Mouse (Mus musculus) limb, embryonic 11.5 days (tissue): ENCODE data around the gene C1rl. TPM values are rescaled to one million over a fixed set of nuclear protein-coding genes. Genes with fewer than 3 reads are reported as not detected.

Experiments
- ATAC-seq: fragments of 200-750 bp; cut with Nextera tagmentation; 2 replicates; pipeline ENCODE4 v1.8.0; 2017; ENCODE audit warnings: low read depth; ENCODE audit not compliant: insufficient number of reproducible peaks, low FRiP score, low TSS enrichment
- DNase-seq: peaks from one replicate; pipeline ENCODE4 v3.0.0-alpha.2; 2015; ENCODE audit warnings: low spot score
- H3K27ac ChIP-seq: fragments of 300-500 bp; sonication (generic); replicated peaks from 2 replicates; pipeline ENCODE4 v1.5.1; 2014; ENCODE audit warnings: low read depth, mild to moderate bottlenecking, low read length
- H3K27me3 ChIP-seq: fragments of 300-500 bp; sonication (generic); 2 replicates; pipeline ENCODE4 v1.6.1; 2014; ENCODE audit warnings: mild to moderate bottlenecking, low read length, mixed read lengths; ENCODE audit not compliant: control insufficient read depth, insufficient read depth
- H3K36me3 ChIP-seq: fragments of 300-500 bp; sonication (generic); 2 replicates; pipeline ENCODE4 v1.6.1; 2014; ENCODE audit warnings: mild to moderate bottlenecking, low read length, moderate library complexity, mixed read lengths; ENCODE audit not compliant: control insufficient read depth, insufficient read depth
- H3K4me1 ChIP-seq: fragments of 300-500 bp; sonication (generic); 2 replicates; pipeline ENCODE4 v1.6.1; 2014; ENCODE audit warnings: low read length, mixed read lengths; ENCODE audit not compliant: control insufficient read depth, insufficient read depth
- H3K4me2 ChIP-seq: fragments of 300-500 bp; sonication (generic); 2 replicates; pipeline ENCODE4 v1.6.1; 2014; ENCODE audit warnings: low read depth, mild to moderate bottlenecking, moderate library complexity; ENCODE audit not compliant: severe bottlenecking
- H3K4me3 ChIP-seq: fragments of 300-500 bp; sonication (generic); 2 replicates; pipeline ENCODE4 v1.5.1; 2014; ENCODE audit warnings: low read depth, low read length
- H3K9ac ChIP-seq: fragments of 300-500 bp; sonication (generic); 2 replicates; pipeline ENCODE4 v1.6.1; 2014; ENCODE audit warnings: mild to moderate bottlenecking, low read length
- H3K9me3 ChIP-seq: fragments of 300-500 bp; sonication (generic); 2 replicates; pipeline ENCODE4 v1.6.1; 2016; ENCODE audit warnings: low read length; ENCODE audit not compliant: control insufficient read depth
- WGBS: fragments of 180-500 bp; shearing (Covaris S2); extraction: QIAGEN DNeasy Blood & Tissue Kit; methylation state at CpG from one replicate; pipeline ENCODE4 v1.1.7; 2014; 5-methylcytosine and 5-hydroxymethylcytosine counted together
- polyA plus RNA-seq: library from polyadenylated mRNA; unstranded; fragments of >200 nt; fragmentation: Nextera tagmentation; extraction: Ambion mirVana; gene quantifications from 2 replicates; pipeline ENCODE4 v1.2.1, GENCODE M21; 2014

Gene C1rl
- polyA plus RNA-seq, result 0.33 and 0.47 TPM in 2 replicates

DNA sequence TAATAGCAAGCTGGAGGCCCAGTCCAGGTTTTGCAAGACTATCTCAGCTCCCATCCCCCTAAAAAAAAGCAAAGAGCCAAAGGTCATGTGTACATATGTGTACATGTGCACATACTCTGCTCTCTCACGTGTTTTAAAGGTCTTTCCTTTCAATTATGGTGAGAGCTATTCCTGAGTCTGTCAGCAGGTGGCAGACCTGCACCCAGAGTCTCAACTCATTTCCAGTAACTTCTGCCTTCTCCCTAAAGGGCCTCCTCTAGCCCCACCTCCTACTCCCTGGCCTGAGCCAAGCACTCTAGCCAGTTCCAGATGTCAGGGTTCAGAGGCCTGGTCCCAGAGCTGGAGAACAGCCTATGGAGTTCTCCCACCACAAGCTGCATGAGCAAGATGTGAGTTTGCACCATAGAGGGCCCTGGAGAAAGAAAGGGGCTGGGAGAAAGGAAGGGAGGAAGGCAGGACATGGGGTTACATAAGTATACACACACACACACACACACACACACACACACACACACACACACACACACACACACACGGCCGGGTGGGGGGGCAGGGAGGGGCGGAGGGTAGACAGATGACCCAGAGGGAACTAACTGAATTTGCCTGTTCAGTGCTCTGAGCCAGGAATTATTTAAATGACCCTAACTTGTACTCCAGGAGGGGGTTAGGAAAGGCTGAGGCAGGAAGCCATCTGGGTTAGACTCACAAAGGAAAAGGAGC lies at the start of gene C1rl:
TSS of gene C1rl (plus strand) at position 272 of the 720 bp plus-strand sequence.
- H3K9me3 ChIP-seq, result no peaks in the 10 kb centered on the region
- ATAC-seq, result peak; percentile 89
- H3K4me1 ChIP-seq, result no peaks in the 10 kb centered on the region
- no peak within 1 kb of the TSS for H3K4me3 ChIP-seq
- H3K9ac ChIP-seq, result no peak within 1 kb of the TSS
- no peak within 1 kb of the TSS for H3K4me2 ChIP-seq
- peak; percentile 90 for DNase-seq
- 44% methylated on average over 4 of the region's 4 CpGs for WGBS
- H3K27ac ChIP-seq, result no peak within 1 kb of the TSS
- no peaks in the 10 kb centered on the region for H3K36me3 ChIP-seq
- no peaks in the 10 kb centered on the region for H3K27me3 ChIP-seq

GRCm38 (mm10) chr6:124443338-124443737 lies 49.6 kb upstream of the C1rl start:
- DNase-seq (no peak), ATAC-seq (no peak)
- Histone ChIP-seq H3K4me2 (no peak overlapping the region), H3K27ac (no peak overlapping the region), H3K36me3 (no peaks in the 10 kb centered on the region), H3K4me1 (no peaks in the 10 kb centered on the region), H3K9ac (no peak overlapping the region), H3K9me3 (no peaks in the 10 kb centered on the region), H3K27me3 (no peaks in the 10 kb centered on the region), H3K4me3 (no peak overlapping the region)
- WGBS, result 89% methylated on average over 2 of the region's 2 CpGs

- DNase-seq (no peak), ATAC-seq (no peak)
- Histone ChIP-seq H3K27me3 (no peaks in the 10 kb centered on the region), H3K36me3 (no peaks in the 10 kb centered on the region), H3K4me1 (no peaks in the 10 kb centered on the region), H3K9me3 (no peaks in the 10 kb centered on the region), H3K4me2 (no peak overlapping the region), H3K9ac (no peak overlapping the region), H3K4me3 (no peak overlapping the region), H3K27ac (no peak overlapping the region)
- WGBS, result 91% methylated on average over 2 of the region's 2 CpGs
These were observed 46.9 kb upstream of the C1rl start for GRCm38 (mm10) chr6:124446024-124446423.

GRCm38 (mm10) chr6:124446459-124446858 lies 46.5 kb upstream of the C1rl start:
- 94% methylated on average over 9 of the region's 9 CpGs for WGBS
- Histone ChIP-seq H3K4me3 (no peak overlapping the region), H3K9ac (no peak overlapping the region), H3K9me3 (no peaks in the 10 kb centered on the region), H3K27ac (no peak overlapping the region), H3K36me3 (no peaks in the 10 kb centered on the region), H3K4me1 (no peaks in the 10 kb centered on the region), H3K4me2 (no peak overlapping the region), H3K27me3 (no peaks in the 10 kb centered on the region)
- no peak for DNase-seq
- no peak for ATAC-seq

DNA sequence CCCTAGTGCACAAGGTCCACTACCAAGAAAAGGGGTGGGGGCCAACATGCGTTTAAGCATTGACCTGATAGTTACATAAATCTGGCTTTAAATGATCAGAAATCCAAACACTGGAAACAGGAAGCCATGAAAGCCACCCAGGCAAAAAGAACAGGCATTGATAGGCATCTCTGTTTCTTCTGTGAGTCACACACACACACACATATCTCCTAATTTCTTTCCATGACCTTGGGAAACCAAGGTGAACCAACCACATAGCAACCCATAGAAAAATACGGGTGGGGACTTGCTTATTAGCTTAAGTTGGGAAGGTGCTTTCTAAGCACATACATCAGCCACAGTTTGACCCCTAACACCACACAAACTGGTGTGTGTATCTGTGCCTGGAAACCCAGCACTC lies 45.6 kb upstream of the C1rl start:
- H3K4me3 ChIP-seq, result no peak overlapping the region
- WGBS, result 85% methylated on average over 2 of the region's 2 CpGs
- no peak overlapping the region for H3K27ac ChIP-seq
- no peak for DNase-seq
- no peaks in the 10 kb centered on the region for H3K4me1 ChIP-seq
- no peaks in the 10 kb centered on the region for H3K36me3 ChIP-seq
- H3K9me3 ChIP-seq, result no peaks in the 10 kb centered on the region
- H3K27me3 ChIP-seq, result no peaks in the 10 kb centered on the region
- no peak overlapping the region for H3K9ac ChIP-seq
- no peak overlapping the region for H3K4me2 ChIP-seq
- no peak for ATAC-seq

GRCm38 (mm10) chr6:124448186-124448852 lies 44.6 kb upstream of the C1rl start:
- ATAC-seq, result no peak
- H3K27ac ChIP-seq, result no peak overlapping the region
- 75% methylated on average over 10 of the region's 10 CpGs for WGBS

GRCm38 (mm10) chr6:124448959-124449667 lies 43.8 kb upstream of the C1rl start:
- ATAC-seq, result 0 out of 2 replicates have a peak, but pooled peaks have one; percentile 42
- no peaks in the 10 kb centered on the region for H3K36me3 ChIP-seq
- no peak overlapping the region for H3K4me2 ChIP-seq
- H3K27me3 ChIP-seq, result no peaks in the 10 kb centered on the region
- no peak overlapping the region for H3K9ac ChIP-seq
- H3K9me3 ChIP-seq, result no peaks in the 10 kb centered on the region
- no peaks in the 10 kb centered on the region for H3K4me1 ChIP-seq
- WGBS, result 96% methylated on average over 16 of the region's 16 CpGs
- H3K27ac ChIP-seq, result no peak overlapping the region
- no peak for DNase-seq
- H3K4me3 ChIP-seq, result no peak overlapping the region

More at GRCm38 (mm10) chr6:124448186-124448852, 44.6 kb upstream of the C1rl start:
- no peaks in the 10 kb centered on the region for H3K27me3 ChIP-seq
- no peaks in the 10 kb centered on the region for H3K9me3 ChIP-seq
- no peaks in the 10 kb centered on the region for H3K36me3 ChIP-seq
- no peak for DNase-seq
- H3K4me2 ChIP-seq, result no peak overlapping the region
- no peak overlapping the region for H3K9ac ChIP-seq
- H3K4me3 ChIP-seq, result no peak overlapping the region
- no peaks in the 10 kb centered on the region for H3K4me1 ChIP-seq

DNA sequence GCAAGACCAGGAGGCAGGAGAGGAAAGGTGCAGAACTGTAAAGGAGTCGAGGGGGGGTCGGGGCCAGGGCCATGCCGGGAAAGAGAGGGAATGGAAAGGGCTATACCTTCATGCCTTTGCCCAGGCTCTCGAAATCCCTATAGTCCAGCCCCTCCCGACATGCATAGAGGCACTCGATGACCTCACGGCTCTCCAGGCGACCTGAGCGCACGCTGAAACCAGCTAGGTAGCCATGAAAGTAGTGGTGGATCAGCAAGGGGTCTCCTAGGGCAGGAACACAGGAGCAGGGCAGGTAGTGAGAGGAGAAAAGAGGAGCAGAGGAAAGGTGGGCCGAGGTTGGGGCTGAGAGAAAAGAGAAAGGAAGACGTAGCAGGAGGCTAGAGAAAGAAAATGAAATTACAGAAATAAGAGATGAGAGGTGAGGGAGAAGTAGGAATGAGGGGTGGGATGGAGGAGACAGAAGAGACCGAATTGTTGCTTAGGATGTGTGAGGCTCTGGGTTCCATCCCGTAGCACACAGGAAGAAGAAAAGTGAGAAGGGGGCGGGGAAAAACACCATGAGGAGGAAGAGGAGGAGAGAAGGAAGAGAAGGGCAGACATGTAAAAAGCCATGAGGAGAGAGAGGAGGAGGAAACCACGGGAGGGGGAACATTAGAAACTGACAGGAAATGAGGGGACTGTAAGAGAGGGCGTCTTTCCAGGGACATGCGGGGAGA lies 43.1 kb upstream of the C1rl start:
- Histone ChIP-seq H3K27me3 (no peaks in the 10 kb centered on the region), H3K4me1 (no peaks in the 10 kb centered on the region), H3K9me3 (no peaks in the 10 kb centered on the region), H3K9ac (no peak overlapping the region), H3K27ac (no peak overlapping the region), H3K36me3 (no peaks in the 10 kb centered on the region), H3K4me2 (no peak overlapping the region), H3K4me3 (no peak overlapping the region)
- ATAC-seq (no peak), DNase-seq (no peak)
- whole genome bisulfite sequencing, result 82% methylated on average over 18 of the region's 18 CpGs
